Mouse (Mus musculus) activated CD4-positive, CD25-positive, alpha-beta regulatory T cell, adult 4 months (primary cell): ENCODE measurements around the gene Lpp. TPM values are rescaled to one million over a fixed set of nuclear protein-coding genes. Genes with fewer than 3 reads are reported as not detected.

Source experiments
- ATAC-seq: one replicate; pipeline ENCODE4 v1.8.0; 2017
- polyA plus RNA-seq, 2 experiments: library from polyadenylated mRNA; unstranded; fragments of 100-300 nt; shearing (Covaris generic); gene quantifications; one replicate each; pipeline ENCODE4 v1.2.1; 2017

Gene Lpp
- polyA plus RNA-seq, 2 experiments from 2014 or later: 15.5 to 16.8 TPM

DNA sequence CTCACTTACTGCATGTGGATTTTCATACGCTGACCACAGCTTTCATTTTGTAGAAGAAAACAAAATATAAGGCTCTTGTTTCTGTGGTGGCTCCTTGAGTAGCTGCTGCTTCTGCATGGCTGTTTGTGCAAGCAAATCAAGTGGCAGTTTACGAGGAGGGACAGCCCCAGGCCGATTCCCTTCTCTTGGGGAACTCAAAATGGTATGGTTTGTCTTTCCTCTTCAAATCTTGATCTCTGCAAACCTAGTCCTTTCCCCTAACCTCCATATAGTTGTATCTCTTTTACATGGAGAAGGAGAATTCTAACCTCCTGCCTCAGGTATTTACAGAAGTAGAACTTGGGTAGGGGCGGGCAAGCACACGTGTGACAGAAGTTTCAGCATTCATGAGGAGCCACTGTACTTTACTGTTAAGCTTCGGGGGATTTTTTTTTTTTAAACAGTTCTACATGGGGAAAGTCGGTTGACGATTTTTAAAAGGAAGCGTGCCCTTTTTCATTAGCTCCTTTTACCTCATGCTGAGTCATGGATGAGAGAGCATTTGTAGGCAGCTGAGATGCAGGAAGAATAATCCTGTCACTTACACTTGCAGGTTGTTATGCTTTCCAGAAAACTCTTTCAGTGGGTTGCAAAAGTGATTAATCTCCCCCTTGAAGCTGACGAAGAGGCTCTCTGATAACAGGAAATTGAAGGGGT, 344.2 kb downstream of the Lpp start:
- ATAC-seq: peak; percentile 81

GRCm38 (mm10) chr16:24740714-24741113, 347.4 kb downstream of the Lpp start:
- ATAC-seq: no peak

DNA sequence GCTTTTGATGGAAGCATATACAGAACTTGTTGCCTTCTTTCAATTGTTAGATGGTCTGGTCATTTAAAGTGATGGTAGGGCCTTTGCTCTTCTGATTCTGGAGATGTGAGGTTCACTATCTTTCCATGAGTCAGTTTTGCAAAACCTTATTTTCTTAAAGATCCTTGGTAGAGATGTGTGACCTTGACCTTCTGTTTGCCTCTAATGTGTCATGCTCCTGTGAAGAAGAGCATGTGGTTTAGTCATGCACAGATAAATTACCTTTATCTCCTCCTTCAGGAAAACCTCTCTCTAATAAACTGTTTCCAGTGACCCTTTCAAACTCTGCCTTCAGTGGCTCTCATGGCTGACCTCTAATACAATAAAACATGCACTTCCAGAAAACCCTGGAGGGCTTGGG, 356.5 kb downstream of the Lpp start:
- no peak for ATAC-seq

- no peak for ATAC-seq
These were observed 362.8 kb downstream of the Lpp start for GRCm38 (mm10) chr16:24756141-24756540.

DNA sequence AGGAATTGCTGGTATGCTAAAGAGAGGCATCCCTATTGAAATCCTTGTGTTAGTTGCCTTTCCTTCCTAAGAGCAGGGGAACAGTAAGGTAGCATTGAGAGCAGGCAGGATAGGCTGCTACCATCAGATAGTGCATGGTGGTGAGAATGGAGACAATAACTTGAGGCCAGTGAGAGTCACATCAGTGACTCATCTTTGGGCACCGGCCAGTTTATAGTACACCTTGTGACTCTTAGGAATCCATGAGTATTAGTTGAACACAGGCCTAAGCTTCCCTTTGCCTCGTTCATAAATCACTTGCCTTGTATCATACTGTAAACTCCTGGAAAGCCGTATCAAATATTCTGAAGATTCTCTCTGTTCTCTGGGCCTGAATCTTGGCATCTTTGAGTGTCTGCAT, 372.7 kb downstream of the Lpp start:
- ATAC-seq: no peak

DNA sequence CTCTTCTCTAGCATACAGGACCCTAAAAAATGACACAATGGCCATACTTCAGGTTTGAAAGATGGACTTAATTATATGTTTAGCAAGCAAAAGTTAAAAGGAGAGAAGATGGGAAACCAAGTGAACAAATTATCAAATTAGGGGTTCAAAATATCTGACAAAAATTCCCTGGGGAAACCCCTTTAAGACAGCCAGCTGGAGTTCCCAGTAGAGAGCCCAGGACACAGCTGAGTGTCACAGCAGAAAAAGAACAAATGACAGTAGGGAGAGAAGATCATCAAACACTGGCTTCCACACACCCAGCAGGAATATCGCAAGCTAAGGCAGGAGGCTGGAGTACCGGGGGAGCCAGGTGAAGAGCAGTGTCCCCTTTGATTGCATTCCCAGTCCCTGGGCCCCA, 373.3 kb downstream of the Lpp start:
- no peak for ATAC-seq

GRCm38 (mm10) chr16:24777053-24777452, 383.7 kb downstream of the Lpp start:
- ATAC-seq: no peak

- ATAC-seq: no peak
These were observed 385.3 kb downstream of the Lpp start for GRCm38 (mm10) chr16:24778432-24779274.

- no peak for ATAC-seq
These were observed 387.2 kb downstream of the Lpp start for GRCm38 (mm10) chr16:24780545-24780944.

GRCm38 (mm10) chr16:24781922-24782321, 388.6 kb downstream of the Lpp start:
- ATAC-seq: no peak

DNA sequence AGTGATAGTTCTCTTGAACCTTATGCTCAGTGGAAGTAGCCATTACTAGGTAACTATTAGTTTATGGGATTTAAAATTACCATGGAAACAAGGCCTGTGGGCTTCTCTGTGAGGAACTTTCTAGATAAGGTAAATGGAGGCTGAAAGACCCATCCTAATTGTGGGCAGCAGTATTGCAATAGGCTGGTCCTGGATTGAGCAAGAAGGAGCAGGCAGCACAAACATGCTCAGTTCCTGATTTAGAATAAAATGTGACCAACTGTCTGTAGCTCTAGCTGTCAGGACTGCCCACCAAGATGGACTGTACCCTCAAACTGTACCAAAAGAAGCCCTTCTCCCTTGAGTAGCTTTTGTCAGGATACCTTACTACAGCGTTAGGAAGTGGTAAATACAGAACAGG, 392.3 kb downstream of the Lpp start:
- ATAC-seq: no peak

GRCm38 (mm10) chr16:24788973-24789372, 395.7 kb downstream of the Lpp start:
- ATAC-seq: no peak

DNA sequence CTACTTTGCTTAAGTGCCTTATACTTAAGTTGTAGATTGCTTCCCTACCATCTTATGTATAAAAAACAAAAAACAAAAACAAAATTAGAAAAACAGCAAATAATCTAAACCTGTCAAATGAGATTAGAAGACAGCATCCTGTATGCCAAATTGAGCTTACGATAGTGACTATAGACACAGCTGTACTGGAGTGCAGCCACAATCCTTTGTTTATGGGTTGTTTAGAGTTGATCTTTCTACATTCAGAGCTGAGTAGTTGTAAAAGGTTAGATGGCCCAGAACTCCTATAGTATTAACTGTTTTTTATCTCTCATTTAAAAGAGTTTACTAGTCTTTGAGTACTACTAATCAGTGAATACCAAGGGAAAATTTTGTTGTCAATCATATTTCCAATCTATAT, 398.1 kb downstream of the Lpp start:
- ATAC-seq: no peak

DNA sequence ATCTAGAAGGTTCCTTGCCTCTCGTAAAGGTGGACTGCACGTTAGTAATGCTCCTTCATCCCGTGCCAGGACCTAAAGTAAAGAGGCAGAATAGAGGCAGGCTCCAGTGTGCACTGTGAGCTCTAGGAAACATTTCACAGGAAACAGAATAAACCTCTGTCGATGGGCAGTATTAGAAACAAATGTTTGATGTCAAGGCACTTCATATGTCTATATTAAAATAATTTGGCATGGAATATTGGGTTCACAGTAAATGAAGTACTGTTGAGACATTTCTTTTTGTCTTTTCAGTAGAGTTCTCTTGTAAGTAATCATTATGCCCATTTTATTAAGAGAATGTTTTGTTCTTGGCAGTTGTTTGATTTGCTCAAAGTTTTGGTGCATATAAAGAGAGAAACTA, 398.7 kb downstream of the Lpp start:
- no peak for ATAC-seq

GRCm38 (mm10) chr16:24792836-24793235, 399.5 kb downstream of the Lpp start:
- ATAC-seq: no peak

DNA sequence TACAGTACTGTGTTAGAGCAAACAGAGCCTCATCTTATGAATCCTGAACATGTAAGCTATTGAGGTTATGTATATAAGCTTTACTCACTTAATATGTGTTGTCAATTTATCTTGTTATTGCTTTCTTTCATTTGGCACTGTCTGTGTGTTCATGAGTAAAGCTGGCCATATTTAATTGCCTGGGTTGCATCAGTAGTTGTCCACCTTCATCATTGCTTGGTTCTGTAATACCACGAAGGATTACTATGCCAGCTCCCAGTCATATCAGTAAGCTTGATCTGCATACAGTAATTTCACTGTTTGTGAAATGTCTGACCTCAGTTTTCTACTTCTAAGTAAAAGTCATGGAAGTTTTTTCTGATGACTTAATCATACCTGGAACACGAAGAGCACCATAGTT, 401.4 kb downstream of the Lpp start:
- no peak for ATAC-seq

DNA sequence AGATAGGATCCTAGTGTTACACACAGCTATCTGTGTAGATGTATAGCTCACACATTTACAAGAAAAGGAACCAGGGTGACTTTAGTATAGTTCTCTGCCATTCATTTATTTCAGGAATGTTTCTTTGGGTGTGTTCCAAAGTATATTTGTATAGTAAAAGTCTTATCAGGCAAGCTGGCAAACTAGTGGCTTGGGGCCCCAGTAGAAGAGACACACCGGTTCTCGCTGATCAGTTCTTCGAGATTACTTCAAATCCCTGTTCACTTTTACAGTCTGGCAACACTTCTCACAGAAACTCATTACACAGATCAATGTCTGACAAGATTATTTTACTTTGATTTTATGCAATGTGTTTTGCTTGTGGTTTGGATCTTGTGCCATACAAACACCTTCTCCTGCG, 408.0 kb downstream of the Lpp start:
- ATAC-seq: no peak

DNA sequence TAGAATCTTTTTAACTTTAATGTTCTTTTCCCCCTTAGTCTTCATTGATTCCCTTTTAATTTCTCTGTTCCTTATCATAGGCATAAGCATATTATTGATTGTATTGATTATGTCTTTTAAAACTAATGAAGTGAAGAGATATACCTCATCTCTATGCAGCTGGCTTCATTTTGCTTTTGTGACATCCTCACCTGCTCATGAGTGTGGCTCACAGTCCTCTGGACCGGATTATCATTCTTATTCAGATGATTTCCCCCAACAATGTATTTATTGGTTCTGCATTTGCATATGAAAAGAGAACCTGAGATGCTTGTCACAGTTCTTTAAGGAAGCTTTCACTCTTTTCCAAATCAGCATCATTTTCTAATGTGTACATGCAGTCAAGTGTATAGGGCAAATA, 408.5 kb downstream of the Lpp start:
- no peak for ATAC-seq

DNA sequence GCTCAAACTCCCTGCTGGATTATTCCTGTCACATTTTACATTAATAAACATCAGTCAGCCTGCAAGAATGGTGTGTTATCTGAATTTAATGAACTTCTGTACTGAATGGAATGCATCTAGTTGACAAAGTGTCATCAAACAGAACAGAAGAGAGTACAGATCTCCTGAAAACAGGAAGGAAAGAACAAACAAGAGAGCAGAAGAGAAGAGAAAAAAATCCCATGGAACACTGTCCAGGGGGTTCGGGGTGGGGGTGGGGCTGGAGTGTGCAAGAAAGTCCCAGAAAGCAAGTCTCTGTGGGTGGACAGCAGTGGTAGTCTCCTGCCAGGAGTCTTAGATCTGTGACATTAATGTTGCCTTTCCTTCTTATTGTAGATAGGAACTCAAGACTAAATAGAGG, 412.8 kb downstream of the Lpp start:
- ATAC-seq: no peak

DNA sequence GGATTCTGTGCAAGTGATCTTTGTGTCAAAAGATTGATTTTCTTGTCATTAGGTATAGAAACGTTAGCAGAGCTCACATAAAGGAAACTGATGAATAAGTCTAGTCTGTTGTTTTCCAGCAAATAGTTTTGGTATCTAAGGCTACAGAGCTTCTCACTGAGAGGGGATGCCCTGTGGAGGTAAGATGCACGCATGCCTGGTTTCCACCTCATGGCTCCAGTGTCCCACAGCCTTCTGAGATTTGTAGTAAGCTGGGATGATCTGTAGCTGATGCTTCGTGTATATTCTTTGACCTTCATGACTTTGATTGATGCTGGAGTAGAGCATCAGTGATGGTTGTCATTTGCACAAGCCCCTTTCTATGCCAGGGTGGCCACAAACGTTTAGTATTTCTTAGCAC, 414.3 kb downstream of the Lpp start:
- ATAC-seq: no peak

DNA sequence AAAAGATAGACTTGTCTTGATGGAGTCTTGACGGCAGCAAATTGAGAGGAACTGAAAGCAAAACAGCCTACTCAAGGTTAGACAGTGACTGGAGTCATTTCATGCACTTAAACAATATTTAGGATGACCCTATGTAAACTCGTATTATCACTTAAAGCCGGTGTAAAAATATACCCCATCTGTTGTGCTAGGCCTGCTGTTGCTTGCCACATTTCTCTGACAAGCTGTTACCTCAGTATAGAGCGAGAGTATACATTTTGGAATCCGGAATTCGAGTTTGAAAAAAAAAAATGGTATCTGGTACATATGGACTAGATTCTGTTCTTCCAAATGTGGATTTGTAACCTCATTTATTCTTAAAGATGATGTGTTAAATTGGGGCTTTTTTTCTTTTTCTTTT, 416.5 kb downstream of the Lpp start:
- ATAC-seq: no peak

GRCm38 (mm10) chr16:24816621-24817020, 423.3 kb downstream of the Lpp start:
- no peak for ATAC-seq

- no peak for ATAC-seq
These were observed 424.1 kb downstream of the Lpp start for GRCm38 (mm10) chr16:24817381-24817780.

GRCm38 (mm10) chr16:24819127-24819526, 425.8 kb downstream of the Lpp start:
- ATAC-seq: no peak
